Mouse (Mus musculus) G1E (cell line): Measurements from ENCODE around the gene Vangl2.

Experiments
- CTCF ChIP-seq: IDR thresholded peaks from 2 replicates; pipeline ENCODE4 v1.5.1; 2012; ENCODE audit warnings: low read depth, low read length, inconsistent platforms, mixed read lengths
- GATA1 ChIP-seq: IDR thresholded peaks from 2 replicates; pipeline ENCODE4 v1.6.1; 2012; ENCODE audit warnings: borderline replicate concordance, low read length, inconsistent platforms, mixed read lengths
- POLR2AphosphoS5 ChIP-seq: IDR thresholded peaks from 2 replicates; pipeline ENCODE4 v1.6.1; 2012; ENCODE audit warnings: low read depth, low read length, inconsistent platforms; ENCODE audit not compliant: insufficient replicate concordance

GRCm38 (mm10) chr1:171975831-171976230 lies 52.4 kb downstream of the Vangl2 start:
- TF ChIP-seq CTCF (no peak), POLR2AphosphoS5 (no peak), GATA1 (no peak)
